Mouse (Mus musculus) liver, embryonic 11.5 days (tissue): ENCODE data around the gene Mn1. TPM values are rescaled to one million over a fixed set of nuclear protein-coding genes. Genes with fewer than 3 reads are reported as not detected.

Source experiments
- ATAC-seq: fragments of 200-750 bp; cut with Nextera tagmentation; replicated peaks from 2 replicates; pipeline ENCODE4 v1.8.0; 2017; ENCODE audit warnings: moderate number of reproducible peaks, mild to moderate bottlenecking, moderate TSS enrichment, moderate library complexity; ENCODE audit not compliant: low FRiP score
- DNase-seq: peaks from one replicate; pipeline ENCODE4 v3.0.0-alpha.2; 2017; ENCODE audit warnings: low spot score
- H3K27ac ChIP-seq: fragments of 300-500 bp; sonication (generic); 2 replicates; pipeline ENCODE4 v1.5.1; 2014; ENCODE audit warnings: mild to moderate bottlenecking, low read depth, low read length, control low read depth
- H3K27me3 ChIP-seq: fragments of 300-500 bp; sonication (generic); replicated peaks from 2 replicates; pipeline ENCODE4 v1.6.1; 2014; ENCODE audit warnings: low read length, mixed read lengths; ENCODE audit not compliant: control insufficient read depth, insufficient read depth
- H3K36me3 ChIP-seq: fragments of 300-500 bp; sonication (generic); 2 replicates; pipeline ENCODE4 v1.6.1; 2014; ENCODE audit warnings: mild to moderate bottlenecking, low read length, moderate library complexity, mixed read lengths; ENCODE audit not compliant: control insufficient read depth, insufficient read depth
- H3K4me1 ChIP-seq: fragments of 300-500 bp; sonication (generic); replicated peaks from 2 replicates; pipeline ENCODE4 v1.6.1; 2014; ENCODE audit warnings: low read length, mixed read lengths; ENCODE audit not compliant: control insufficient read depth, insufficient read depth
- H3K4me2 ChIP-seq: fragments of 300-500 bp; sonication (generic); 2 replicates; pipeline ENCODE4 v1.6.1; 2014; ENCODE audit warnings: mild to moderate bottlenecking, control low read depth, moderate library complexity
- H3K4me3 ChIP-seq: fragments of 300-500 bp; sonication (generic); 2 replicates; pipeline ENCODE4 v1.5.1; 2014; ENCODE audit warnings: low read depth, low read length, control low read depth
- H3K9ac ChIP-seq: fragments of 300-500 bp; sonication (generic); 2 replicates; pipeline ENCODE4 v1.6.1; 2014; ENCODE audit warnings: low read depth, low read length, control low read depth
- H3K9me3 ChIP-seq: fragments of 300-500 bp; sonication (generic); 2 replicates; pipeline ENCODE4 v1.6.1; 2016; ENCODE audit warnings: low read length, inconsistent platforms, mixed read lengths; ENCODE audit not compliant: control insufficient read depth
- WGBS: fragments of 180-500 bp; shearing (Covaris S2); extraction: QIAGEN DNeasy Blood & Tissue Kit; methylation state at CpG from one replicate; pipeline ENCODE4 v1.1.7; 2014; 5-methylcytosine and 5-hydroxymethylcytosine counted together
- polyA plus RNA-seq: library from polyadenylated mRNA; unstranded; fragments of >200 nt; fragmentation: Nextera tagmentation; extraction: Ambion mirVana; gene quantifications from 2 replicates; pipeline ENCODE4 v1.2.1, GENCODE M21; 2014

Mn1 gene
- polyA plus RNA-seq, result 5.2 and 5.3 TPM in 2 replicates

- Histone ChIP-seq H3K4me2 (peak within 1 kb of the TSS; percentile 79), H3K9ac (peak within 1 kb of the TSS; percentile 68), H3K4me1 (peaks cover 9% of the 10 kb centered on the region), H3K9me3 (no peaks in the 10 kb centered on the region), H3K4me3 (peak within 1 kb of the TSS; percentile 66), H3K27me3 (peaks cover 84% of the 10 kb centered on the region), H3K36me3 (no peaks in the 10 kb centered on the region), H3K27ac (peak within 1 kb of the TSS; percentile 64; the same call in 1 of the 2 replicates)
- WGBS, result under 1% methylated on average over 83 of the region's 88 CpGs
- ATAC-seq, result peak; percentile 60; the same call in 1 of the 2 replicates
- peak; percentile 80 for DNase-seq
These were observed at the start of gene Mn1 for GRCm38 (mm10) chr5:111416591-111417374. Mn1 (plus strand) TSS chr5:111417362.

GRCm38 (mm10) chr5:111367937-111368517 is 49.1 kb upstream of the Mn1 start:
- H3K36me3 ChIP-seq, result peaks cover 25% of the 10 kb centered on the region; the same call in 1 of the 2 replicates
- no peaks in the 10 kb centered on the region for H3K27me3 ChIP-seq
- no peak overlapping the region for H3K9ac ChIP-seq
- H3K9me3 ChIP-seq, result no peaks in the 10 kb centered on the region
- 93% methylated on average over 11 of the region's 11 CpGs for WGBS
- H3K4me3 ChIP-seq, result no peak overlapping the region
- H3K27ac ChIP-seq, result no peak overlapping the region
- no peak for ATAC-seq
- H3K4me2 ChIP-seq, result no peak overlapping the region
- no peak for DNase-seq
- H3K4me1 ChIP-seq, result no peaks in the 10 kb centered on the region

GRCm38 (mm10) chr5:111368576-111368975 is 48.6 kb upstream of the Mn1 start:
- ATAC-seq (no peak), DNase-seq (no peak)
- H3K27ac ChIP-seq, result no peak overlapping the region
- H3K9ac ChIP-seq, result no peak overlapping the region
- no peak overlapping the region for H3K4me3 ChIP-seq
- H3K4me1 ChIP-seq, result no peaks in the 10 kb centered on the region
- no peaks in the 10 kb centered on the region for H3K9me3 ChIP-seq
- H3K36me3 ChIP-seq, result peaks cover 29% of the 10 kb centered on the region; the same call in 1 of the 2 replicates
- H3K4me2 ChIP-seq, result no peak overlapping the region
- 93% methylated on average over 5 of the region's 5 CpGs for WGBS
- H3K27me3 ChIP-seq, result no peaks in the 10 kb centered on the region

GRCm38 (mm10) chr5:111375616-111376015 is 41.5 kb upstream of the Mn1 start:
- peaks cover 36% of the 10 kb centered on the region for H3K36me3 ChIP-seq
- no peaks in the 10 kb centered on the region for H3K27me3 ChIP-seq
- no peaks in the 10 kb centered on the region for H3K9me3 ChIP-seq
- no peak overlapping the region for H3K27ac ChIP-seq
- WGBS, result 93% methylated on average over 4 of the region's 4 CpGs
- 0 out of 2 replicates have a peak, but pooled peaks cover 2% of the 10 kb centered on the region for H3K4me1 ChIP-seq
- no peak for ATAC-seq
- no peak overlapping the region for H3K9ac ChIP-seq
- H3K4me3 ChIP-seq, result no peak overlapping the region
- DNase-seq, result no peak
- no peak overlapping the region for H3K4me2 ChIP-seq

- WGBS, result 96% methylated on average over 24 of the region's 24 CpGs
- Histone ChIP-seq H3K9me3 (no peaks in the 10 kb centered on the region), H3K4me2 (no peak overlapping the region), H3K9ac (no peak overlapping the region), H3K27me3 (no peaks in the 10 kb centered on the region), H3K4me1 (0 out of 2 replicates have a peak, but pooled peaks cover 2% of the 10 kb centered on the region), H3K4me3 (no peak overlapping the region), H3K36me3 (peaks cover 40% of the 10 kb centered on the region), H3K27ac (no peak overlapping the region)
- DNase-seq (no peak), ATAC-seq (no peak)
These were observed 40.7 kb upstream of the Mn1 start for GRCm38 (mm10) chr5:111376276-111377020.

- ATAC-seq (no peak), DNase-seq (no peak)
- WGBS, result 75% methylated on average over 7 of the region's 7 CpGs
- Histone ChIP-seq H3K27ac (no peak overlapping the region), H3K9ac (no peak overlapping the region), H3K4me2 (no peak overlapping the region), H3K4me3 (no peak overlapping the region), H3K9me3 (no peaks in the 10 kb centered on the region), H3K27me3 (no peaks in the 10 kb centered on the region), H3K36me3 (peaks cover 39% of the 10 kb centered on the region), H3K4me1 (0 out of 2 replicates have a peak, but pooled peaks cover 2% of the 10 kb centered on the region)
These were observed 38.8 kb upstream of the Mn1 start for GRCm38 (mm10) chr5:111378126-111378993.

GRCm38 (mm10) chr5:111383335-111383734 is 33.8 kb upstream of the Mn1 start:
- Histone ChIP-seq H3K9ac (no peak overlapping the region), H3K4me1 (0 out of 2 replicates have a peak, but pooled peaks cover 2% of the 10 kb centered on the region), H3K4me2 (no peak overlapping the region), H3K36me3 (peaks cover 53% of the 10 kb centered on the region), H3K9me3 (no peaks in the 10 kb centered on the region), H3K27me3 (no peaks in the 10 kb centered on the region), H3K4me3 (no peak overlapping the region), H3K27ac (no peak overlapping the region)
- DNase-seq (no peak), ATAC-seq (no peak)
- WGBS, result 87% methylated on average over 5 of the region's 5 CpGs

- Histone ChIP-seq H3K9me3 (no peaks in the 10 kb centered on the region), H3K36me3 (peaks cover 14% of the 10 kb centered on the region), H3K4me1 (peaks cover 9% of the 10 kb centered on the region), H3K9ac (no peak overlapping the region), H3K4me3 (no peak overlapping the region), H3K4me2 (no peak overlapping the region), H3K27me3 (no peaks in the 10 kb centered on the region; the same call in 1 of the 2 replicates), H3K27ac (no peak overlapping the region)
- DNase-seq, result no peak
- no peak for ATAC-seq
- WGBS, result 84% methylated on average over 10 of the region's 10 CpGs
These were observed 26.3 kb upstream of the Mn1 start for GRCm38 (mm10) chr5:111390911-111391310.
